Mouse (Mus musculus) ES-Bruce4 (cell line): ENCODE measurements around the gene Slc4a5. TPM values are rescaled to one million over a fixed set of nuclear protein-coding genes. Genes with fewer than 3 reads are reported as not detected.

ENCODE experiments used
- H3K27ac ChIP-seq: 2 replicates; pipeline ENCODE4 v1.5.1; 2012; ENCODE audit warnings: low read length, inconsistent platforms; ENCODE audit not compliant: insufficient read depth
- H3K27me3 ChIP-seq: 2 replicates; pipeline ENCODE4 v1.6.1; 2012; ENCODE audit warnings: mild to moderate bottlenecking, low read length, inconsistent platforms; ENCODE audit not compliant: control insufficient read depth, poor library complexity, insufficient read depth, severe bottlenecking
- H3K36me3 ChIP-seq: 2 replicates; pipeline ENCODE4 v1.6.1; 2012; ENCODE audit warnings: inconsistent platforms, mild to moderate bottlenecking, low read length, moderate library complexity; ENCODE audit not compliant: control insufficient read depth, poor library complexity, insufficient read depth, severe bottlenecking
- H3K4me1 ChIP-seq: one replicate; pipeline ENCODE4 v1.8.1; 2011; ENCODE audit warnings: low read length; ENCODE audit not compliant: control insufficient read depth, insufficient read depth
- H3K4me3 ChIP-seq: 2 replicates; pipeline ENCODE4 v1.5.1; 2011; ENCODE audit warnings: low read depth, mild to moderate bottlenecking, low read length
- H3K9ac ChIP-seq: 2 replicates; pipeline ENCODE4 v1.6.1; 2012; ENCODE audit warnings: low read depth, mild to moderate bottlenecking, inconsistent platforms; ENCODE audit not compliant: poor library complexity, severe bottlenecking
- H3K9me3 ChIP-seq: replicated peaks from 2 replicates; pipeline ENCODE4 v1.6.1; 2012; ENCODE audit warnings: mild to moderate bottlenecking, low read length, inconsistent platforms; ENCODE audit not compliant: control insufficient read depth, poor library complexity, insufficient read depth, severe bottlenecking
- CTCF ChIP-seq: IDR thresholded peaks from one replicate; pipeline ENCODE4 v1.8.1; 2011; ENCODE audit warnings: low read depth, low read length
- EP300 ChIP-seq: IDR thresholded peaks from 2 replicates; pipeline ENCODE4 v1.6.1; 2011; ENCODE audit warnings: low read depth, low read length; ENCODE audit not compliant: insufficient read depth
- POLR2A ChIP-seq: IDR thresholded peaks from one replicate; pipeline ENCODE4 v1.8.1; 2011; ENCODE audit warnings: low read length; ENCODE audit not compliant: insufficient read depth
- polyA plus RNA-seq: library from polyadenylated mRNA; stranded (reverse); fragments of >200 nt; gene quantifications from 2 replicates; pipeline ENCODE4 v1.2.4, GENCODE M21; 2011; ENCODE audit warnings: low read depth; ENCODE audit not compliant: missing spikeins, insufficient read depth, insufficient read length

Slc4a5 gene
- polyA plus RNA-seq, result 2.1 and 3.8 TPM in 2 replicates

- Histone ChIP-seq H3K36me3 (no peaks in the 10 kb centered on the region), H3K4me1 (no peaks in the 10 kb centered on the region), H3K9me3 (no peaks in the 10 kb centered on the region), H3K9ac (no peak within 1 kb of the TSS), H3K27ac (no peak within 1 kb of the TSS), H3K4me3 (no peak within 1 kb of the TSS), H3K27me3 (no peaks in the 10 kb centered on the region)
- TF ChIP-seq CTCF, result no peak
- no peak for TF ChIP-seq EP300
Observed at GRCm38 (mm10) chr6:83219814-83220213, at the start of gene Slc4a5. Slc4a5 (plus strand) TSS chr6:83219828.

- no peaks in the 10 kb centered on the region for H3K36me3 ChIP-seq
- H3K4me1 ChIP-seq, result peaks cover 5% of the 10 kb centered on the region
- no peak for TF ChIP-seq POLR2A
- TF ChIP-seq CTCF, result no peak
- TF ChIP-seq EP300, result no peak
- no peaks in the 10 kb centered on the region for H3K27me3 ChIP-seq
- no peak overlapping the region for H3K27ac ChIP-seq
- no peaks in the 10 kb centered on the region for H3K9me3 ChIP-seq
- H3K4me3 ChIP-seq, result no peak overlapping the region
- H3K9ac ChIP-seq, result no peak overlapping the region
Observed at GRCm38 (mm10) chr6:83169872-83170271, 49.8 kb upstream of the Slc4a5 start.

GRCm38 (mm10) chr6:83171063-83171462 is 48.6 kb upstream of the Slc4a5 start:
- Histone ChIP-seq H3K27me3 (no peaks in the 10 kb centered on the region), H3K4me3 (no peak overlapping the region), H3K9me3 (no peaks in the 10 kb centered on the region), H3K4me1 (peaks cover 5% of the 10 kb centered on the region), H3K27ac (no peak overlapping the region), H3K9ac (no peak overlapping the region), H3K36me3 (no peaks in the 10 kb centered on the region)
- TF ChIP-seq CTCF (no peak), EP300 (no peak), POLR2A (no peak)

DNA sequence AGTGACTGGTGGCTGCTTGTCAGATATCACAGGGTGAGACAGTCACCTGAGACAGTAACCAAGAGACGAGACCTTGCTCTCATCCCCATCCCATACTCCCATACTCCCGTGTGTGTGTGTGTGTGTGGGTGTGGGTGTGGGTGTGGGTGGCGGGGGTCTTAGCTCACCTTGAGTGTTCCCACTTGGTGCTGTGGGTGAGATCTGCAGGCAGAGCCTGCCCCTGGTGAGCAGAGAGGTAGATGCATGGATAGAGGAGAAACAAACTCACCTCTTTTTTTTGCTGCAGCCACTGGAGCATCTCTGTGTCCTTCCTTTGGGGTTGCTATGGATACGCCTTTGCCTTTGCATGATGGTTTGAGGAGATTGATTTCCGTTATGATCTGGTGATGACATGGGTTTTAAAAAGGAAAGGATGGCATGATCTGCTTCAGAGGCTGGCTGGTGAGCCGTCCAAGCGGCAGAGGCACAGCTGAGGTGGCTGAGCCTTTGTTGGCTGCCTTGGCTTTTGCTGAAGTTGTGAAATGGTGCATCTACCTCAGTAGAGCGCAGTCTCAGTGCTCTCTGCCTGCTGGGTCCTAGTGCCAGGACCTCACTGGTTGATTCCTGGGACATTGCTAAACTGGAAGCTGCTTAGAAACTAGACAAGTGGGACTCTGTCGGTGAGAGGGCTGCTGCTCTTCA is 47.2 kb upstream of the Slc4a5 start:
- H3K9ac ChIP-seq, result no peak overlapping the region

DNA sequence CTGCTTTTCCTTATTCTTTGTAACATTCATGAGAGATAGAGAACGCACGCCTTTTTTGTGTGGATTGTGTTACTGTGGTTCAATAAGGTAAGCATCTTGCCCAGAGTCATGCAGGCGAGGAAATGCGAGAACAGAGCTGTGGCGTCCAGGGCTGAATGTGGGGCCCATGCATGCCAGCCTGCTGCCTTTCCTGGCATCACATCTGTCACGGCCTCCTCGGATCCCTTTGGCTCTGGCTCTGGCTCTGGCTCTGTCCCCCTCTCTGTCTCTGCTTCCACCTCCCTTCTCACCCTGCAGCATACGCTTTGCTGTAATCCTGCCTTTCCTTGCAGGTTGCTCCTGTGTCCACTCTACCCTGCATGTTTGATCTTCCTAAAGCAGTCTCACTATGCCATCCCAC is 43.6 kb upstream of the Slc4a5 start:
- Histone ChIP-seq H3K27me3 (no peaks in the 10 kb centered on the region), H3K27ac (no peak overlapping the region), H3K4me3 (no peak overlapping the region), H3K9me3 (no peaks in the 10 kb centered on the region), H3K9ac (no peak overlapping the region), H3K4me1 (peaks cover 3% of the 10 kb centered on the region), H3K36me3 (no peaks in the 10 kb centered on the region)
- no peak for TF ChIP-seq EP300
- TF ChIP-seq POLR2A, result no peak
- TF ChIP-seq CTCF, result no peak

More for the DNA sequence above, 47.2 kb upstream of the Slc4a5 start:
- Histone ChIP-seq H3K27ac (no peak overlapping the region), H3K4me1 (peaks cover 5% of the 10 kb centered on the region), H3K27me3 (no peaks in the 10 kb centered on the region), H3K36me3 (no peaks in the 10 kb centered on the region), H3K4me3 (no peak overlapping the region), H3K9me3 (no peaks in the 10 kb centered on the region)
- TF ChIP-seq EP300 (no peak), CTCF (no peak), POLR2A (no peak)

DNA sequence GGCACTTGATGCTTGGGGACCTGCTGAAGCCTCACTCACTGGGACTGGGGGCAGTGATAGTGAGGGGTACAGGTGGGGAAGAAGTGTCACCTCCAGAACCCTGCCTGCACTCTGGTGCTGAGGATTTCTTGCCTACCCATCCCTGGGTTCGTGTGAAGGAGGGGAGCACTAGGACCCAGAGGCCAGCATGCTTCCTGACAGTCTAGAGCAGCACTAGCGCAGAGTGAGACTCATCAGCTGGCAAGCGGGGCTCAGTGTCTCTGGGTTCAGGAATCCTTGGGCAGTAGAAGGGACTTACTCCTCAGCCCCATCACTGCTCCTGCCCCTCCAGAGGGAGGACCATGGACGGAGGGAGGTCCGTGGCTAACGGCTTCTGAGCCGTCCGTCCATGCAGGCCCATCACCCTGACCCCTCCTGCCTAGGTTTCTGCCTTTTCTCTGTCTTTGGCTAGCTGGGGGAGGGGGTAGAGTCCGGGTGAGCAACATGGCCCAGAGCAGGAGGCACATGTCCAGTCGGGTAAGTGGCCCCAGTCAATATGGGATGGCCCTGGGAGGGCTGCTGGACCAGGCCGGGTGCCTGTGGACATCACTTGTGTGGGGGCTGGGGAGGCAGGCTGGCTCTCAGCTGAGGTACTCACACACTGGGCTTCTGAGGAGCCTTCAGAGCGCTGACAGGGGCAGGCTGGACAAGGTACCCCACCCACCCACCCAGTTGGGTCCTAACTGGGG is 40.1 kb upstream of the Slc4a5 start:
- Histone ChIP-seq H3K27ac (no peak overlapping the region), H3K9me3 (no peaks in the 10 kb centered on the region), H3K27me3 (no peaks in the 10 kb centered on the region), H3K4me3 (no peak overlapping the region), H3K4me1 (no peaks in the 10 kb centered on the region), H3K9ac (no peak overlapping the region), H3K36me3 (0 out of 2 replicates have a peak, but pooled peaks cover 2% of the 10 kb centered on the region)
- no peak for TF ChIP-seq CTCF
- TF ChIP-seq EP300, result no peak
- no peak for TF ChIP-seq POLR2A
